Mouse (Mus musculus): ENCODE measurements around the gene Reg3a.
"Not testable (repeated sequence)": the region's sequence is repeated elsewhere in the genome, so short reads cannot be mapped to it uniquely, and the experiment has no call there.

Gene Reg3a

GRCm38 (mm10) chr6:78380409-78380808 is at the start of gene Reg3a:
Gene Reg3a (plus strand): TSS chr6:78380709.
- no peak for DNase-seq (ENCODE audit: low read depth, low spot score)

- no peak for DNase-seq (ENCODE audit: low read depth, low spot score)
These were observed 48.5 kb upstream of the Reg3a start for GRCm38 (mm10) chr6:78331919-78332569.

GRCm38 (mm10) chr6:78340296-78340695 is 40.2 kb upstream of the Reg3a start:
- DNase-seq (ENCODE audit: low read depth, low spot score): no peak

GRCm38 (mm10) chr6:78341689-78342088 is 38.8 kb upstream of the Reg3a start:
- no peak for DNase-seq (ENCODE audit: low read depth, low spot score)

GRCm38 (mm10) chr6:78361971-78362563 is 18.4 kb upstream of the Reg3a start:
- no peak for DNase-seq (ENCODE audit: low read depth, low spot score)

GRCm38 (mm10) chr6:78370357-78370756 is 10.2 kb upstream of the Reg3a start, which contains the start of gene Reg3b:
Gene Reg3b (plus strand): TSS chr6:78370657.
- DNase-seq (ENCODE audit: low read depth, low spot score): no peak

DNA sequence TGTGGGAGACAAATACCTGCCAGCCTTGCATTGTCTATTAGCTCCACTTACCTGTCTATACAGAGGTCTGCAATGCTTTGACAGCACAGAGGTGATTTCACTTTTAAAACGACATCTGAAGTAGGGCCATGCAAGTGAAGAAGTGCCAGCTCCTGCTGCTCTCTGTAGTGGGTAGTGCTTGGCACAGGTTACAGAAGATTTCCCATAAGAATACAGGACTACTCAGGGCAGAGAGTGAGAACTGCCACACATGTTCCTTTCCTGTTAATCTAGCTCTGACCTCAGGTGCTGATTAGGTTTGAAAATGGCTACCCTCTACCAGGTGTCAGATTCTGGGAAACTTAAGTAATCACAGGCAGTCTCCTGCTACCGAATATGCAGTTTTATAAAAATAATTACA is 1.7 kb upstream of the Reg3a start, which contains the start of gene Reg3d:
Gene Reg3d (minus strand): TSS at position 101 of the 400 bp plus-strand sequence.
- DNase-seq (ENCODE audit: low read depth, low spot score): no peak

DNA sequence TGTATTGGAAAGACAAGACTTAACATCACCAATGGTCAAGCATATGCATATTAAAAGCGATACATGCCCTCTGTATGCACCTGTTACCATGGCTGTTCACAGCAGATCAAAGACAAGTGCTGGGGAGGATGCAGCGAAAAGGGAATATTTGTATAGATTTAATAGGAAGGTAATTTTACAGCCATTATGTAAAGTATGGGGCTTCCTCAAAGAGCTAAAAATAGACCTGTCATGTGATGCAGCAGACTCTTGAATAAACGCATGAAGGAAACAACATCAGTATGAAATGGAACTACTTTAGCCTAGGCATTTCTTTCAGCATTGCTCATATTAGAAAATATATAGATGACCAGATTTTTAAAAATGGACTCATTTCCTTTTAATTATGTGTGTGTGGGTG is 5.1 kb downstream of the Reg3a start:
- DNase-seq (ENCODE audit: low read depth, low spot score): no peak

DNA sequence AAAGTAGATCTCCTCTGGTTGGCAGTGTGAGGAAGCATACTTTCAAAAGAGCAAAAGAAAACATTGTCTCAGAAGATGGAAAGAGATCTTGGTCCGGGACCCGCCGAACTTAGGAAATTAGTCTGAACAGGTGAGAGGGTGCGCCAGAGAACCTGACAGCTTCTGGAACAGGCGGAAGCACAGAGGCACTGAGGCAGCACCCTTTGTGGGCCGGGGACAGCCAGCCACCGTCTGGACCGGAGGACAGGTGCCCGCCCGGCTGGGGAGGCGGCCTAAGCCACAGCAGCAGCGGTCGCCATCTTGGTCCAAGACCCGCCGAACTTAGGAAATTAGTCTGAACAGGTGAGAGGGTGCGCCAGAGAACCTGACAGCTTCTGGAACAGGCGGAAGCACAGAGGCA is 14.8 kb downstream of the Reg3a start, which contains the start of gene Reg2:
Gene Reg2 (plus strand): TSS at position 301 of the 400 bp plus-strand sequence.
- not testable (repeated sequence) for DNase-seq (ENCODE audit: low read depth, low spot score)

DNA sequence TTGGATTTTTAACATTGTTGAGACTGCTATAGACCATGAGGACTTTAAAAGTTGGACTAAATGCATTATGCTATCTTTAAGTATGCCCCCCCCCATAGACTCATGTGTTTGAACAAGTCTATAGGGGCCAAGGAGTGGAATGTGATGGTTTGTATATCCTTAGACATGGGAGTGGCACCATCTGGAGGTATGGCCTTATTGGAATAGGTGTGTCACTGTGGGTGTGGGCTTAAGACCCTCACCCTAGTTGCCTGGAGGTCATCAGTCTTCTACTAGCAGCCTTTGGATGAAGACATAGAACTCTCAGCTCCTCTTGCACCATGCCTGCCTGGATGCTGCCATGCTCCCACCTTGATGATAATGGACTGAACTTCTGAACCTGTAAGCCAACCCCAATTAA is 41.9 kb downstream of the Reg3a start, which contains the start of gene Reg1:
Gene Reg1 (plus strand): TSS at position 301 of the 400 bp plus-strand sequence.
- DNase-seq (ENCODE audit: low read depth, low spot score): not testable (repeated sequence)

DNA sequence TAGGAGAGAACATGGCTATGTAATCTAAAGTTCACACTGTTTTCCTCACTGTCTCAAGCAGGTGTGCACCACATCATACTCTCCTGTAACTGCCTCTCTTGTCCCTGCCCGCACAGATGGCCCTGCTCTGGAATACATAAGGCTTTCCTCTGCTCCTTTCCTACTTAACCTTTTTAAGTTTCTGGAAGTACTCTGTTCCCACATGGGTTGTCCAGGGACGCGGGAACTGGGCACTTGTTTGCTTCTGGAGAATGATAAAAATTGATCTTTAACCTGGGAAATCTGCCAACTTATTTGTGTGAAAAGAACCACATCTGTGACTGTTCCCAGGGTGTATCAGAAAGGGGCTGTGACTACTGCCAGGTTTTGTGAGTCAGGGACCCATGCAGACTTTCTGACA is 45.0 kb downstream of the Reg3a start:
- no peak for DNase-seq (ENCODE audit: low read depth, low spot score)
